Mouse (Mus musculus): Measurements from ENCODE around the gene Pdpr. TPM values are rescaled to one million over a fixed set of nuclear protein-coding genes. Genes with fewer than 3 reads are reported as not detected.

The Pdpr gene
- 10 to 100 TPM; 10.9 to 14.1 TPM for total RNA-seq (2023)

DNA sequence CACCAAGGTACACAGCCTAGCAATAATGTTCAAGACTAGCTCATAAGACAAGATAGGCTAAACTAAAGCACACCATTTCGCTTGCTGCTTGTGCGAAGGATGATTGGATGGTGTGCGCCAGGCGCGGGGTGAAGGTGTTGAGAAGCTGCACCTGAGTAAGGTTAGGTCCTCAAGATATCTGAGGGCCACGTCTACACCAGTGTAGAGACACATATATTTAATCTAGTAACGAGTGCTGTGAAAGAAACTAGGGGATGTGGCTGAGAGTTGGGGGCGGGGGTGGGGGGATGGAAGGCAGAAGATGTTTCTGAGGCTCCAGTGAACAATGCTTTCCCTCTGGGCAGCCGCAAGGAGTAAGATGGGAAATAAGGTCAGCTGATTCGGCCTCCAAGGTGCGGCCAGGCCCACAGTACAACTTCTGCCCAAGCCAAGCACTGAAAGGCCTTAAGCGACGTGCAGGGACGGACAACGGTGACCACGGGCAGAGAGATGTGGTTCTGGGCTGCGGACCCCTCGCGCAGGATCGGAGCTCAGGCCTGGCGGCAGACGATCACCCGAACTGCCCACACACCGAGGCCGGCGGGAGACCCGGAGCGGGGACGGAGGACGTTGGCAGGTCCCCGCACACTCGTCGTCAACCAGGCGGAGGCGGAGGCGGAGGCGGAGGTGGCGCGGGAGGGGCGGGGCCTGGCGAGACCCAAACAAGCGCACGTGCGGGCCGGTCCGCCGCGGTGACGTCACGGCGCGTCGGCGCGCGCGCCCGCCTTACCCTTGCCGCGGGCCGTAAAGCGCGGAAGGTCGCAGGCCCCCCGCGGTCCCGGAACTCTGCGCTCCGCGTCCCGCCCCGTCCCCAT, at the start of gene Pdpr:
Pdpr (plus strand) TSS at position 766 of the 854 bp plus-strand sequence.

DNA sequence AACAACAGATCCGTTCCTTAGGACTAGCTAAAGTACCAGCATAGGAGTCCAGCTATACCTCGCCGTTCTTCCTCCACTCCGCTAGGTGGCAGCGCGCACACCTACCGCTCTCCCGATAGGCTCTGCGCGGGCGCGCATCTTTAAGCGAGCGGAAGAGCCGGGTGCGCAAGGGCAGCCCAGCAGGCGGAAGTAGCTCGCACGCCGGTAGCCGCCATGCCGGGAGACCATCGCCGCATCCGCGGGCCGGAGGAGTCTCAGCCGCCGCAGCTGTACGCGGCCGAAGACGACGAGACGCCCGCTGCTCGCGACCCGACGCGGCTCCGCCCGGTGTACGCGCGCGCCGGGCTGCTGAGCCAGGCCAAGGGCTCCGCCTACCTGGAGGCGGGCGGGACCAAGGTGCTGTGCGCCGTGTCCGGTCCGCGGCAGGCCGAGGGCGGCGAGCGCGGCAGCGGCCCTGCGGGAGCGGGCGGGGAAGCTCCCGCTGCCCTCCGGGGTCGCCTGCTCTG, 38.2 kb upstream of the Pdpr start, which contains the start of gene Exosc6:
Exosc6 (plus strand) TSS at position 182 of the 506 bp plus-strand sequence.

DNA sequence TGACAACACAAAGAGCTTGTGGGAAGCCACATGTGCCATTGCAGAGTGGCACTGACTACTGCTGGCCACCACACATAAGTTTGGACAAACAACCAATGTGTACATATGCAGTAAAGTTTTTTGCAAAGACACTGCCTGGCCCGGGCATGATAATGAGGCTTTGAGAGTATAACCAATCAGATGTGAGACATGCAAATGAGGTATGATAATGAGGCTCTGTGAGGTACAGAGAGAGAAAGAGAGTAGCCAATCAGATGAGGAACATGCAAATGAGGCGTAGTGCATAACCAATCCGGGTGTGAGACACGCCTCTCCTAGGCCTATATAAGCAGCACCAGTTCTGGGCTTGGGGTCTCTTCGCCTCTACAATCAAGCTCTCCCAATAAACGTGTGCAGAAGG, 2.1 kb upstream of the Pdpr start, which contains the start of gene Clec18a:
Clec18a (minus strand) TSS at position 101 of the 400 bp plus-strand sequence.

Other genes starting within 250 kb of the Pdpr start
- gene Cog4, start 248.0 kb upstream of the Pdpr start, total RNA-seq (2023) = 10 to 100 TPM; 46.2 to 51.8 TPM
- 10 to 100 TPM; 57.6 to 60.4 TPM for gene Sf3b3, start 247.8 kb upstream of the Pdpr start, total RNA-seq (2023)
- 1 to 10 TPM; 7.6 to 7.8 TPM for gene Fuk, start 192.1 kb upstream of the Pdpr start, total RNA-seq (2023)
- gene St3gal2, start 174.7 kb upstream of the Pdpr start, total RNA-seq (2023) = 10 to 100 TPM; 36.6 to 40.1 TPM
- 10 to 100 TPM; 31.4 to 35.1 TPM for gene Ddx19a, start 96.8 kb upstream of the Pdpr start, total RNA-seq (2023)
- gene Ddx19b, start 62.9 kb upstream of the Pdpr start, total RNA-seq (2023) = 1 to 10 TPM; 4.8 to 7.3 TPM
- 10 to 100 TPM; 19.8 to 20.9 TPM for gene Aars, start 61.5 kb upstream of the Pdpr start, total RNA-seq (2023)
- gene Exosc6, start 38.3 kb upstream of the Pdpr start, total RNA-seq (2023) = 1 to 10 TPM; 1.9 to 7.0 TPM
- not detected for gene Clec18a, start 2.2 kb upstream of the Pdpr start, total RNA-seq (2023)
- 10 to 100 TPM; 50.9 to 56.5 TPM for gene Glg1, start 164.6 kb downstream of the Pdpr start, total RNA-seq (2023)
- gene Rfwd3, start 205.6 kb downstream of the Pdpr start, total RNA-seq (2023) = 10 to 100 TPM; 43.7 to 46.7 TPM
- gene Mlkl, start 243.5 kb downstream of the Pdpr start, total RNA-seq (2023) = 10 to 100 TPM; 17.2 to 21.1 TPM